Mouse (Mus musculus): ENCODE data around the gene Kirrel. TPM values are rescaled to one million over a fixed set of nuclear protein-coding genes. Genes with fewer than 3 reads are reported as not detected.

Gene Kirrel
- polyA plus RNA-seq, 1 experiment from 2014 or later: 8.3 TPM

GRCm38 (mm10) chr3:87079301-87079700, 95.2 kb downstream of the Kirrel start:
- no peaks in the 10 kb centered on the region for H3K27me3 ChIP-seq (replicated peaks; ENCODE audit: control insufficient read depth, insufficient read depth, low read length)
- H3K9ac ChIP-seq (ENCODE audit: low read depth, low read length): no peak overlapping the region
- H3K36me3 ChIP-seq (ENCODE audit: control insufficient read depth, insufficient read depth, low read length): peaks cover 2% of the 10 kb centered on the region; the same call in 1 of the 2 replicates
- H3K9me3 ChIP-seq (ENCODE audit: control insufficient read depth, low read length): no peaks in the 10 kb centered on the region
- no peaks in the 10 kb centered on the region for H3K4me1 ChIP-seq (ENCODE audit: control insufficient read depth, insufficient read depth, low read length)
- no peak for ATAC-seq
- no peak overlapping the region for H3K4me2 ChIP-seq (ENCODE audit: low read depth, low read length)
- H3K27ac ChIP-seq (ENCODE audit: low read length): no peak overlapping the region
- H3K4me3 ChIP-seq (ENCODE audit: low read length): no peak overlapping the region
- WGBS: 91% methylated on average over 7 of the region's 7 CpGs

- 73% methylated on average over 9 of the region's 9 CpGs for WGBS
These were observed 96.9 kb downstream of the Kirrel start for GRCm38 (mm10) chr3:87077681-87078080.

GRCm38 (mm10) chr3:87076899-87077298, 97.6 kb downstream of the Kirrel start:
- Histone ChIP-seq H3K4me3 (ENCODE audit: low read length) (no peak overlapping the region), H3K4me2 (ENCODE audit: low read depth, low read length) (no peak overlapping the region), H3K9me3 (ENCODE audit: control insufficient read depth, low read length) (no peaks in the 10 kb centered on the region), H3K36me3 (ENCODE audit: control insufficient read depth, insufficient read depth, low read length) (no peaks in the 10 kb centered on the region), H3K4me1 (ENCODE audit: control insufficient read depth, insufficient read depth, low read length) (no peaks in the 10 kb centered on the region), H3K9ac (ENCODE audit: low read depth, low read length) (no peak overlapping the region), H3K27me3 (replicated peaks; ENCODE audit: control insufficient read depth, insufficient read depth, low read length) (no peaks in the 10 kb centered on the region), H3K27ac (ENCODE audit: low read length) (no peak overlapping the region)
- no peak for ATAC-seq
- WGBS: 74% methylated on average over 5 of the region's 5 CpGs

More at GRCm38 (mm10) chr3:87077681-87078080, 96.9 kb downstream of the Kirrel start:
- H3K27me3 ChIP-seq (replicated peaks; ENCODE audit: control insufficient read depth, insufficient read depth, low read length): no peaks in the 10 kb centered on the region
- no peak overlapping the region for H3K27ac ChIP-seq (ENCODE audit: low read length)
- no peak overlapping the region for H3K4me3 ChIP-seq (ENCODE audit: low read length)
- no peaks in the 10 kb centered on the region; the same call in 1 of the 2 replicates for H3K36me3 ChIP-seq (ENCODE audit: control insufficient read depth, insufficient read depth, low read length)
- no peaks in the 10 kb centered on the region for H3K4me1 ChIP-seq (ENCODE audit: control insufficient read depth, insufficient read depth, low read length)
- H3K9ac ChIP-seq (ENCODE audit: low read depth, low read length): no peak overlapping the region
- no peaks in the 10 kb centered on the region for H3K9me3 ChIP-seq (ENCODE audit: control insufficient read depth, low read length)
- no peak for ATAC-seq
- H3K4me2 ChIP-seq (ENCODE audit: low read depth, low read length): no peak overlapping the region

GRCm38 (mm10) chr3:87076161-87076560, 98.4 kb downstream of the Kirrel start:
- Histone ChIP-seq H3K27me3 (replicated peaks; ENCODE audit: control insufficient read depth, insufficient read depth, low read length) (no peaks in the 10 kb centered on the region), H3K36me3 (ENCODE audit: control insufficient read depth, insufficient read depth, low read length) (no peaks in the 10 kb centered on the region), H3K9me3 (ENCODE audit: control insufficient read depth, low read length) (no peaks in the 10 kb centered on the region), H3K27ac (ENCODE audit: low read length) (no peak overlapping the region), H3K4me1 (ENCODE audit: control insufficient read depth, insufficient read depth, low read length) (no peaks in the 10 kb centered on the region), H3K4me3 (ENCODE audit: low read length) (no peak overlapping the region), H3K4me2 (ENCODE audit: low read depth, low read length) (no peak overlapping the region), H3K9ac (ENCODE audit: low read depth, low read length) (no peak overlapping the region)
- WGBS: 86% methylated on average over 7 of the region's 7 CpGs
- ATAC-seq: no peak

GRCm38 (mm10) chr3:87072612-87073515, 101.7 kb downstream of the Kirrel start:
- ATAC-seq: peak; percentile 55; the same call in 1 of the 2 replicates
- Histone ChIP-seq H3K4me1 (ENCODE audit: control insufficient read depth, insufficient read depth, low read length) (no peaks in the 10 kb centered on the region), H3K27ac (ENCODE audit: low read length) (no peak overlapping the region), H3K9me3 (ENCODE audit: control insufficient read depth, low read length) (no peaks in the 10 kb centered on the region), H3K4me2 (ENCODE audit: low read depth, low read length) (no peak overlapping the region), H3K36me3 (ENCODE audit: control insufficient read depth, insufficient read depth, low read length) (no peaks in the 10 kb centered on the region), H3K9ac (ENCODE audit: low read depth, low read length) (no peak overlapping the region), H3K4me3 (ENCODE audit: low read length) (no peak overlapping the region), H3K27me3 (replicated peaks; ENCODE audit: control insufficient read depth, insufficient read depth, low read length) (no peaks in the 10 kb centered on the region)
- WGBS: 46% methylated on average over 13 of the region's 13 CpGs

GRCm38 (mm10) chr3:87072191-87072590, 102.4 kb downstream of the Kirrel start:
- Histone ChIP-seq H3K36me3 (ENCODE audit: control insufficient read depth, insufficient read depth, low read length) (no peaks in the 10 kb centered on the region), H3K4me3 (ENCODE audit: low read length) (no peak overlapping the region), H3K27ac (ENCODE audit: low read length) (no peak overlapping the region), H3K4me2 (ENCODE audit: low read depth, low read length) (no peak overlapping the region), H3K27me3 (replicated peaks; ENCODE audit: control insufficient read depth, insufficient read depth, low read length) (no peaks in the 10 kb centered on the region), H3K9me3 (ENCODE audit: control insufficient read depth, low read length) (no peaks in the 10 kb centered on the region), H3K4me1 (ENCODE audit: control insufficient read depth, insufficient read depth, low read length) (no peaks in the 10 kb centered on the region), H3K9ac (ENCODE audit: low read depth, low read length) (no peak overlapping the region)
- 71% methylated on average over 3 of the region's 3 CpGs for WGBS
- ATAC-seq: no peak

GRCm38 (mm10) chr3:87067396-87067975, 107.1 kb downstream of the Kirrel start:
- Histone ChIP-seq H3K9ac (ENCODE audit: low read depth, low read length) (no peak overlapping the region), H3K4me2 (ENCODE audit: low read depth, low read length) (no peak overlapping the region), H3K36me3 (ENCODE audit: control insufficient read depth, insufficient read depth, low read length) (no peaks in the 10 kb centered on the region), H3K9me3 (ENCODE audit: control insufficient read depth, low read length) (no peaks in the 10 kb centered on the region), H3K27ac (ENCODE audit: low read length) (no peak overlapping the region), H3K4me3 (ENCODE audit: low read length) (no peak overlapping the region), H3K27me3 (replicated peaks; ENCODE audit: control insufficient read depth, insufficient read depth, low read length) (no peaks in the 10 kb centered on the region), H3K4me1 (ENCODE audit: control insufficient read depth, insufficient read depth, low read length) (no peaks in the 10 kb centered on the region)
- ATAC-seq: no peak
- 88% methylated on average over 8 of the region's 8 CpGs for WGBS

GRCm38 (mm10) chr3:87053939-87054338, 120.6 kb downstream of the Kirrel start:
- H3K36me3 ChIP-seq (ENCODE audit: control insufficient read depth, insufficient read depth, low read length): no peaks in the 10 kb centered on the region
- no peaks in the 10 kb centered on the region for H3K9me3 ChIP-seq (ENCODE audit: control insufficient read depth, low read length)
- no peak overlapping the region for H3K4me3 ChIP-seq (ENCODE audit: low read length)
- no peaks in the 10 kb centered on the region for H3K27me3 ChIP-seq (replicated peaks; ENCODE audit: control insufficient read depth, insufficient read depth, low read length)
- H3K4me1 ChIP-seq (ENCODE audit: control insufficient read depth, insufficient read depth, low read length): no peaks in the 10 kb centered on the region
- no peak overlapping the region for H3K4me2 ChIP-seq (ENCODE audit: low read depth, low read length)
- ATAC-seq: no peak
- H3K27ac ChIP-seq (ENCODE audit: low read length): no peak overlapping the region
- 74% methylated on average over 1 of the region's 1 CpGs for WGBS
- H3K9ac ChIP-seq (ENCODE audit: low read depth, low read length): no peak overlapping the region

GRCm38 (mm10) chr3:87047801-87048200, 126.7 kb downstream of the Kirrel start:
- ATAC-seq: no peak
- 81% methylated on average over 5 of the region's 5 CpGs for WGBS
- no peak overlapping the region for H3K27ac ChIP-seq (ENCODE audit: low read length)
- H3K27me3 ChIP-seq (replicated peaks; ENCODE audit: control insufficient read depth, insufficient read depth, low read length): no peaks in the 10 kb centered on the region
- H3K4me3 ChIP-seq (ENCODE audit: low read length): no peak overlapping the region
- H3K36me3 ChIP-seq (ENCODE audit: control insufficient read depth, insufficient read depth, low read length): no peaks in the 10 kb centered on the region
- no peaks in the 10 kb centered on the region for H3K4me1 ChIP-seq (ENCODE audit: control insufficient read depth, insufficient read depth, low read length)
- H3K9ac ChIP-seq (ENCODE audit: low read depth, low read length): no peak overlapping the region
- no peaks in the 10 kb centered on the region for H3K9me3 ChIP-seq (ENCODE audit: control insufficient read depth, low read length)
- no peak overlapping the region for H3K4me2 ChIP-seq (ENCODE audit: low read depth, low read length)
